Mouse (Mus musculus) skeletal muscle tissue, adult 2 months (tissue): ENCODE data around the gene Scrt2.

Source experiments
- DNase-seq: peaks from one replicate; pipeline ENCODE4 v3.0.0-alpha.2; 2012; ENCODE audit warnings: low read depth, low spot score

Scrt2 gene

GRCm38 (mm10) chr2:152105318-152106224 is 24.2 kb downstream of the Scrt2 start, which contains the start of gene Srxn1:
Srxn1 (plus strand) TSS chr2:152105516.
- peak; percentile 90 for DNase-seq

GRCm38 (mm10) chr2:152106225-152106595 is 24.9 kb downstream of the Scrt2 start:
- no peak for DNase-seq

DNA sequence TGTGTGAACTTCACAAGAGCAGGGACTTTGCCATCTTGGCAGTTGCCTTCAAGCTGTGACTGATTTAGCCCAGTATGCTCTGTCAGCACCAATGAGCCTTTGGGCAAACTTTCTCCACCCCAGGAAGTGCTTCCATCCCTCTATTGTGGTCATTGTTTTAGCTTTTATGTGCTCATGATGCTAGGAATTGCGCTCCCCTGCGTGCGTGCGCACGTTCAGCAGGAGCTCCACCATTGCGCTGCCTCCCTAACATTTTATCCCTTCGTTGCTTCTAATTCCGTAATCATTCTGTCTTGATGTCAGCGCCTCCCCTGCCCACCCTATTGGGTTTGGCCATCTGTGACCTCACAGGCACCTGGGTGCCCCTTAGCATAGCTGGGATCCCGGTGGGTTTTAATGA is 25.3 kb downstream of the Scrt2 start:
- no peak for DNase-seq

DNA sequence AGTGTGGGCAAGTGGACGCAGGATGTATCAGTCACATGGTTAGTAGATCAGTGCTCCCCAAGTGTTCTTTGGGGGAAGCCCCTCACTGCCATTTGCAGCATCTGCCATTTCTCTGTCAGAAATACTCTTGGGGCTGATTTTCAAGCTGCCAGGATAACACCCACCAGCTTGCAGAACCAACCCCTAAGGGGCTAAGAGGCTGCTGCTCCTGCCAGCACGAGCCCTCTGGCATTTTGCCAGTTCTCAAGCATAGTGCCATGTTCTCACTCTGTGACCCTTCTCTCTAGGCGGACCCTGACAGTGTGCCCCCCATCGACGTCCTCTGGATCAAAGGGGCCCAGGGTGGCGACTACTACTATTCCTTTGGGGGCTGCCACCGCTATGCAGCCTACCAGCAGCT is 27.4 kb downstream of the Scrt2 start:
- DNase-seq, result no peak

DNA sequence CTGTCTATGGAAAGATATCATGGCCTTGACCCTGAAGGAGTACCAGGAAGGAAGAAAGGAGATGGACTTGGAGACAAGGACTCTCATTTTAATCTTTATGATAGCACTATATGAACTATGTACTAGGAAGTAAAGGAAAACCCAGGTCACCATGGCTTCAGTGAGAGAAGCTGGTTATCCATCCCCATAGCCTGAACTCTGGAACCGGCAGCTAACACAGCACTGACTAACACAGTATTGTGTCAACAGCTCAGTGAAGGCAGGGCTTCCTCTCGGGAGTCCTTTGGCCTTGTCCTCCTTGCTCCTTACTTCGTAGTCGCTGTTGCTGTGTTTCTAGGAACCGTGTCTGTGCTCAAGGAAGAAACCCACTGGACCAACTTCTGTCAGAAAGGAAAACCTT is 28.1 kb downstream of the Scrt2 start:
- no peak for DNase-seq

GRCm38 (mm10) chr2:152111311-152111710 is 30.0 kb downstream of the Scrt2 start:
- no peak for DNase-seq

DNA sequence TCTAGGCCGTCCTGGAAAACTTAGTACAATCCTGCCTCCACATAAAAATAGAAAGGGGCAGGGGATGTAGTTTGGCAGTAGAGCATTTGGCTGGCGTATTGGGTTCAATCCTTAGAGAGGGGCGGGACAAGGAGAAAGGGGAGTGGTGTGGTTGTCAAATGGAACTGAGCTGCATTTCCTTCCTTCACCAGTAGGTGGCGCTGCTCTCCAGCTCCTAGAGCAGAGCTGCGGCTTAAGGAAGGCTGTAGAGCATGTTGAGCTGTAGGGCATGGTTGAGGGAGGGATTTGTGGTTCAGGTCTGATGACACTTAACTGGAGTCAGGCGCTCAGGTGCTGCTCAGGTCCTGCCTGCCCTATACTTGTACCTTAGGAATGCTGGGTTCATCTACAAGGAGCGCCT is 30.6 kb downstream of the Scrt2 start:
- DNase-seq, result peak; percentile 81

GRCm38 (mm10) chr2:152112490-152112889 is 31.2 kb downstream of the Scrt2 start:
- no peak for DNase-seq

DNA sequence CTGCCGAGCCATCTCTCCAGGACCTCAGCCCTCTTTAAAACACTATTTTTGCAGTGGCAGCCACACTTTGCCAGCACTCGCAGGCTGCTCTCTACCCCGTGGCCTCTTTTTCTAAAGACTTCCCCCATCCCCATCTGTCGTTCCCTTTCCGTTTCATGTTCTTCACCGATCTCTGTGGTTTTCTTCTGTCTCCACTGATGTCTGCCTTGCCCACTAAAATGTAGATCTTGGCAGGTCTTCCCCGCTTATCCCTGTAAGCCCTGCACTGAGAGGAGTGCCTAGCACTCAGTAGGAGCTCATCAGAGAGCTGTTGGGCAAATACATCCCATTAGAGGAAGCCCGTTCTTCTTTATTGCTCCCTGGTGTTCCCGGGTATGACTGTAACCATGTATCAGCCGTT is 31.6 kb downstream of the Scrt2 start:
- no peak for DNase-seq

- no peak for DNase-seq
Measured at GRCm38 (mm10) chr2:152114057-152114975, 33.0 kb downstream of the Scrt2 start.

GRCm38 (mm10) chr2:152117694-152118093 is 36.4 kb downstream of the Scrt2 start:
- DNase-seq, result no peak

DNA sequence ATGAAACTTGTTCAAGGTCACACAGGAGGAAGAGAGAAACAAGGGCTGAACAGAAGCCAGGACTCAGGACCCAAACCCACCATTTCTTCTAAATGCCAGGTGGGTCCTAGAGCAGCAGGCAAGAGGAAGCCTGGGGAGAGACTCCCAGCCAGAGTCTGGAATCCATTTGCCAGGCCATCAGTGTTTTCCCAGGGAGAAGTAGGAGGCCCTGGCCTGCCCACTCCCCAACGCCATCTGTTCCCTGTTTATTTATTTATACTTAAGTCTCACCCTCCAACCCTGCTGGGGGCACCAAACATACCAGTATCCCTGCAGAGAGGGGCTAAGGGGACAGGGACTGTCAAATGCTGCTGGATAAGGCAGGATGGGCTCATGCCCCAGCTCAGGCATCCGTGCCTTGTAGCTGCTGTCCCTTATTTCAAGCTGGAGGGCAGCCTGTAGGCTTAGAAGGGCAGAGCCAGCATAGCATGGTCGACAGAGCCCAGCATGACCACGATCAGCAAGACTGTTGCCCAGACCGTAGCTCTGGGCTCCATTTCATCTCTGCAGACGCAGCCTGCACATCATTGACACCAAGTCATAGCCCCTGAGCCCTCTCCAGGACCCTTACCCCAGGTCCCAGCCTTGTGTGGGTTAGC is 38.0 kb downstream of the Scrt2 start:
- DNase-seq, result no peak

DNA sequence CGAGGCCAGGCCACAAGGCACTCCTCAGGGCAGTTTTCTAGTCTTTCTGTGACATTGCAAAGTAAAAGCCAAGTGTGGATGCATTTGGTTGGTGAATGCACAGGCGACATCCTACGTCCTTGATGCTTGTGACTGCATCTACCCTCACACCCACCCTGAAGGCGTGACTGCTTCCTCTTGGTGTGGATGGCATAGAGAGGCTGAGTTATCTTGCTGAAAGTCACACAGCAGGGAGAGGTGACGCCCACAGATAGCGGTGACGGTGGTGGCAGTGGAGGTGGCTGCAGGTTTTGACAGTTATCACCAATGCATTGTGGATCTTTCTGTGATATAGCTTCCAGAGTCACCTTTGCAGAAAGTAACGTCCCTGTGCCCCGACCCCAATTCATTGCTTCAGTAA is 41.6 kb downstream of the Scrt2 start:
- DNase-seq, result no peak

GRCm38 (mm10) chr2:152128597-152128996 is 47.3 kb downstream of the Scrt2 start:
- DNase-seq, result no peak

- no peak for DNase-seq
Measured at GRCm38 (mm10) chr2:152129778-152130177, 48.4 kb downstream of the Scrt2 start.

DNA sequence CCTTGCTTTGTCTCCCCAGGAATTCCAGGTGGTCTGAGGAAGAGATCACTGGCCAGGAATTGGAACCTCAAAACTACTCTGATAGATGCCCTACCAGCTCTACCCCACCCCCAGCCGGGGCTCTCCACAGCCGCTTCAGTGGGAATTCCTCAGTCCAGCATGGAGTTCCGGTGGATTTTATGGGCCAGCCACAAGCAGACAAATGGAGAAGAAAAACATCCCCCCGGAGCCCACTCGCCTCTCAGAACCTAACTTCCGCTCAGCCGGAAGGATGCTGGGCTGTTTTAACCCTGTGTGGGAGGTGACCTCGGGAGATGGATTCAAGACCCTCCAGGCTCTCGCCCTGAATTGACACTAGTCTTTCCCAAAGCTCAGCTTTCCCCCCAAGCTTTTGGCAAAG is 50.7 kb downstream of the Scrt2 start:
- no peak for DNase-seq

DNA sequence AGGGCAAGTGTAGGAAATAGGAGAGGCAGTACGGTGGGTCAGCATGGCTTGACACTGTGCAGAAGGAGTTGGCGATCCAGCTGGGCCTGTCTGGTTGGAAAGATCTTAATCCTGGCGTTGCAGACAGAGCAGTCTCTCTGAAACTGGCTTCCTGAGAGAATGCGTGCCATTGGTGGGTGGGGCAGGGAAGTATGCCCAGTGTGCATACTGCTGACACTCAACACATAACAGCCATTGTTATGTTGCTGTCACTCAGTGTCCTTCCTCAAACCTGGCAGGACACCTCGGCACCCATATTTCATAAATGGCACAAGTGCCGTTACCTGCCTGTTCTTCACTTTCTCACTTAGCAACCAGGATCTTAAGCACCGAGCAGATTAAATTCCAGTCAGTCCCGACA is 51.4 kb downstream of the Scrt2 start:
- no peak for DNase-seq

- DNase-seq, result no peak
Measured at GRCm38 (mm10) chr2:152139191-152139987, 58.1 kb downstream of the Scrt2 start.

DNA sequence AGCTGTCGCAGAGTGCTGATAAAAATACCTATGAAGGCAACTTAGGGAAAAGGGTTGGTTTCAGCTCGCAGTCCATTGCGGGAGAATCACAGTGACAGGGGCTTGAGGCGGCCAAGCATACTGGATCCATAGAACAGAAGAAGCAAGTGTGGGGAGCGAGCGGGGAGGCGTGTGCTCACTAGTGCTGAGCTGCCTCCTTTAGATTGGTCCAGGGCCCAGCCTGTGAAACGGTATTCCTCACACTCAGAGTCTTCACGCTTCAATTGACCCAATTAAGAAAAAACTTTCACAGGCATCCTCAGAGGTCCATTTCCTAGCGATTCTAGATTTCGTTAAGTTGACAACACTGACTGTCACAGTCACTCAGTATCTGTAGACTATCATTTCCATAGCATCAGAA is 59.6 kb downstream of the Scrt2 start:
- DNase-seq, result no peak

GRCm38 (mm10) chr2:152141491-152141890 is 60.2 kb downstream of the Scrt2 start:
- no peak for DNase-seq

- DNase-seq, result no peak
Measured at GRCm38 (mm10) chr2:152142046-152142445, 60.7 kb downstream of the Scrt2 start.
